Mouse (Mus musculus) frontal cortex, postnatal 10 days (tissue): Measurements from ENCODE around the gene Hira.

Experiments
- DNase-seq, 2 experiments: peaks; one replicate each; pipeline ENCODE4 v3.0.0; 2022; ENCODE audit warnings: low spot score in 2 of 2, mixed read lengths in 1 of 2

Gene Hira

GRCm38 (mm10) chr16:19014650-19015049 lies 137.8 kb downstream of the Hira start:
- no peak for DNase-seq
